Mouse (Mus musculus): ENCODE data around the gene Castor1.

- TF ChIP-seq CTCF (conservative IDR thresholded peaks at IDR 0.05; ENCODE audit: insufficient read depth, insufficient read length, low read depth, low read length) = no peak
- no peak for TF ChIP-seq POLR2A (IDR thresholded peaks at IDR 0.05; ENCODE audit: low read depth, low read length)
Observed at GRCm38 (mm10) chr11:4202995-4203704, 14.9 kb upstream of the Castor1 start.
